Mouse (Mus musculus) gonadal fat pad, adult 2 months (tissue): ENCODE measurements around the gene Nexn. TPM values are rescaled to one million over a fixed set of nuclear protein-coding genes. Genes with fewer than 3 reads are reported as not detected.

Experiments
- DNase-seq: peaks from one replicate; pipeline ENCODE4 v3.0.0-alpha.2; 2012; ENCODE audit warnings: low read depth
- polyA plus RNA-seq: library from polyadenylated mRNA; depleted of rRNA; stranded (reverse); fragments of >200 nt; gene quantifications from 2 replicates; pipeline ENCODE4 v1.2.3, GENCODE M21; 2012; rRNA removed

Gene Nexn
- polyA plus RNA-seq, 1 experiment = 0.47 TPM

DNA sequence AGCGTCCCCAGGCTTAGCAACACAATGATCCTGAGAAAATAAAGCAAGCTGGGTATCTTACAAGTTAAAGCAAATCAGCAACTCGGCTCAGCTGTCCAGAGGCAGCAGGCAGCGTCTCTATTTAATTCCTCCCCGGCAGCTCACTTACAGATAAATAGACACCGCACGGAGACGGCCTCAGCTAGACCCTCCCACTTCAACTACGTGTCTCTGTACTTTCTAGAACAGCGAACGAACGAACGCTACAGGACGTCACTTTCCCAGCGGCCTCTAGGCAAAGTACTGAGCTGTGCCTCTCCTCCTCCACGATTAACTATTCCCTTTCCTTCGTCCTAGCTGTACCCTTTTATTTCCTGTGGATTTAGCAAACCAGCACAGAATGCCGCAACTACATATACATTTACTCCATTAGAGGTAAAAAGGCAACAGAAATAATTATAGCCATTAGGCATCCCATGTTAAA, 72.5 kb downstream of the Nexn start:
- DNase-seq = no peak

GRCm38 (mm10) chr3:152193177-152193576, 73.0 kb downstream of the Nexn start:
- no peak for DNase-seq

DNA sequence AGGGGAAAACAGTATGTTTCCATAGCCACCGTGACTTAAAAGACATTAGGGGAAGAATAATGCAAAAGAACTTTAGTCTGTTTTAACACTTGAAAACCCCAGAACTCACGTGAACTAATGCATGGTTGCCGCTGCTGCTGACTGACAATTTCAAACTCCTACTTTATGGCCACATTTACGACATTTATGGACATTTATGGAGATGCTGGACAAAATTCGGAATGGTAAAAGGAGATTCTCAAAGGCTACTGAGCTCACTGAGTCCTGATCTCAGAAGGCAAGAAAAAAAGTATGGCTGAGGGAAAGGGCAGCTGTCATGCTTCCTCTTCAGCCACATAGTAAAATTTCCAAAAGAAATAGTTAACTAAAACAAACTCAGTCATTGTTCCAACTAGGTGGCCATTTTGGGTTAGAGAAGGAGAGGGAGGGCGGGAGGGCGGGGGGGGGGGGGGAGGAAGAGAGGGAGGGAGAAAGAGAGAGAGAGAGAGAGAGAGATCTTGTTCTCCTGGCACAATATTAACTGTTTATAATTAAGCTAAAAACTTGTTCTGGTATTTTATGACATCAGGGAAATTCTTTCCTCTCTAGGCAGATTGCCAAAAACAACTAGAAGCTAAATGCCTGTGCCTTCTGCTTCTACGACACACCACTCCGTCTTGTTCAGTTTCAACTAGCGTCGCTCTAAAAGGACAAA, 73.8 kb downstream of the Nexn start:
- no peak for DNase-seq

- DNase-seq = no peak
These were observed 74.3 kb downstream of the Nexn start for GRCm38 (mm10) chr3:152191791-152192237.

- DNase-seq = no peak
These were observed 75.3 kb downstream of the Nexn start for GRCm38 (mm10) chr3:152190679-152191477.

DNA sequence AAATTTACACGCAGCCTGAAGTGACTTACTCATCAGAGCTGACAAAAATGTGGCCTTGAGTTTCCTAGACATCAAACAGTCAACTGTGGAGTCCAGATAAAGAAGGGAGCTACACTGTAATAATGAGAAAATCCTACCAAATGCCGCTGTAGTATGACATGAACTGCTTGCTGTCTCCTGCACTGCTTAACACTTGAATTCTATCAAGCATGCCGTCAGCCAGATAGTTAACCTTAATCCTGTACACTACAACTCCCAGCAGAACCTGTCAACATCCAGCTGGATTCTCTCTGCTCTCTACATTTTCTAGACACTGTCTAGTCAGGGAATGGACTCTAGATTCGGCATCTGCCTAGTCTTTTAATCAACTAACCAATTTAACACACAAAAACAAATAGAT, 76.8 kb downstream of the Nexn start:
- DNase-seq = no peak

Other genes starting within 250 kb of the Nexn start
- 3.7 and 7.1 TPM in 2 replicates for gene Gipc2, start 100.1 kb downstream of the Nexn start, polyA plus RNA-seq
- 12.6 and 13.3 TPM in 2 replicates for gene Dnajb4, start 56.0 kb downstream of the Nexn start, polyA plus RNA-seq
- gene Fubp1, start 55.9 kb downstream of the Nexn start, polyA plus RNA-seq = 63.2 and 63.5 TPM in 2 replicates
- 15.5 and 25.4 TPM in 2 replicates for gene Miga1, start 74.1 kb upstream of the Nexn start, polyA plus RNA-seq
- 25.9 and 34.2 TPM in 2 replicates for gene Usp33, start 80.1 kb upstream of the Nexn start, polyA plus RNA-seq
- 23.4 and 29.8 TPM in 2 replicates for gene Zzz3, start 129.1 kb upstream of the Nexn start, polyA plus RNA-seq